Mouse (Mus musculus) C2C12 (cell line): ENCODE measurements around the gene D10Jhu81e. TPM values are rescaled to one million over a fixed set of nuclear protein-coding genes. Genes with fewer than 3 reads are reported as not detected.
"Not testable (repeated sequence)": the region's sequence is repeated elsewhere in the genome, so short reads cannot be mapped to it uniquely, and the experiment has no call there.

Experiments
- H3K27me3 ChIP-seq: one replicate; pipeline ENCODE4 v1.6.1; 2011; ENCODE audit not compliant: control insufficient read depth, insufficient read depth, insufficient read length
- H3K36me3 ChIP-seq: one replicate; pipeline ENCODE4 v1.6.1; 2011; ENCODE audit not compliant: control insufficient read depth, insufficient read depth
- H3K4me3 ChIP-seq: one replicate; pipeline ENCODE4 v1.5.1; 2011; ENCODE audit warnings: mild to moderate bottlenecking, control low read depth; ENCODE audit not compliant: poor library complexity, insufficient read depth, severe bottlenecking
- H3K79me2 ChIP-seq: one replicate; pipeline ENCODE4 v1.6.1; 2011; ENCODE audit not compliant: control insufficient read depth, insufficient read depth
- H3K79me3 ChIP-seq: one replicate; pipeline ENCODE4 v1.6.1; 2011; ENCODE audit warnings: low read depth, control low read depth
- H3ac ChIP-seq: one replicate; pipeline ENCODE3; 2011; ENCODE audit warnings: low read depth; ENCODE audit not compliant: control insufficient read depth, insufficient read length
- CEBPB ChIP-seq: IDR thresholded peaks from one replicate; pipeline ENCODE4 v1.6.1; 2011; ENCODE audit warnings: low read depth, mild to moderate bottlenecking, control low read depth, moderate library complexity
- CTCF ChIP-seq: IDR thresholded peaks from one replicate; pipeline ENCODE4 v1.5.1; 2011; ENCODE audit not compliant: control insufficient read depth, insufficient read depth, insufficient read length
- FOSL1 ChIP-seq: IDR thresholded peaks from one replicate; pipeline ENCODE4 v1.8.0; 2011; ENCODE audit warnings: mild to moderate bottlenecking, low read length; ENCODE audit not compliant: poor library complexity, insufficient read depth, severe bottlenecking
- MAX ChIP-seq: IDR thresholded peaks from one replicate; pipeline ENCODE4 v1.6.1; 2011; ENCODE audit warnings: mild to moderate bottlenecking, control low read depth
- MYOD1 ChIP-seq: IDR thresholded peaks from one replicate; pipeline ENCODE4 v1.6.1; 2011; ENCODE audit warnings: low read depth; ENCODE audit not compliant: control insufficient read depth, insufficient read length
- MYOG ChIP-seq: IDR thresholded peaks from one replicate; pipeline ENCODE4 v1.6.1; 2011; ENCODE audit not compliant: control insufficient read depth, insufficient read length; ENCODE audit errors: extremely low read depth
- USF1 ChIP-seq: IDR thresholded peaks from one replicate; pipeline ENCODE4 v1.6.1; 2011; ENCODE audit warnings: low read depth, mild to moderate bottlenecking, control low read depth, moderate library complexity
- polyA plus RNA-seq: library from polyadenylated mRNA; unstranded; fragments of >200 nt; fragmentation: generic; extraction: Trizol; gene quantifications from one replicate; pipeline ENCODE4 v1.2.1, GENCODE M21; 2012; ENCODE audit warnings: missing spikeins

The D10Jhu81e gene
- polyA plus RNA-seq, 1 experiment = 38.0 TPM

DNA sequence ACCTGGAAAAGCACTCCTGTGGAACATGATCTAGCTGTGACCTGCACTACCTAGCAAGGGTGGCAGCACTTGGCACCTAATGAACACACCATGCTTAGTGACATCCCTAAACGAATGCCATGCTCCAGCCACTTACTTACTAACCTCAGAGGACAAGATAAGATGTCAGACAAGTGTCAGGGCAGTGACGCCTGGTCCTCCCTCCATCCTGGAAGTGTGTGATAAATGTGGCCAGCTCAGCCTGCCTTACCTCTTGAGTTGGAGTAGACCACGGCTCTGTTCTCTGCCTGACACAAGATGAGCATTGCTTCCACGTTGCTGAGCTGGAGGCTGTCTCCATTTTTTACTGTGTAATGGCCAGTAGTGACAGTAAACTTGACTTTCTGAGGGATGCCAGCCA, 31.6 kb upstream of the D10Jhu81e start:
- H3K79me3 ChIP-seq = no peaks in the 10 kb centered on the region
- H3K4me3 ChIP-seq = no peak overlapping the region
- H3K27me3 ChIP-seq = no peaks in the 10 kb centered on the region
- H3ac ChIP-seq = no peak overlapping the region
- TF ChIP-seq USF1 (no peak), CEBPB (no peak), FOSL1 (no peak), MYOG (no peak), MAX (no peak), CTCF (no peak), MYOD1 (no peak)
- peaks cover 84% of the 10 kb centered on the region for H3K36me3 ChIP-seq
- no peaks in the 10 kb centered on the region for H3K79me2 ChIP-seq

DNA sequence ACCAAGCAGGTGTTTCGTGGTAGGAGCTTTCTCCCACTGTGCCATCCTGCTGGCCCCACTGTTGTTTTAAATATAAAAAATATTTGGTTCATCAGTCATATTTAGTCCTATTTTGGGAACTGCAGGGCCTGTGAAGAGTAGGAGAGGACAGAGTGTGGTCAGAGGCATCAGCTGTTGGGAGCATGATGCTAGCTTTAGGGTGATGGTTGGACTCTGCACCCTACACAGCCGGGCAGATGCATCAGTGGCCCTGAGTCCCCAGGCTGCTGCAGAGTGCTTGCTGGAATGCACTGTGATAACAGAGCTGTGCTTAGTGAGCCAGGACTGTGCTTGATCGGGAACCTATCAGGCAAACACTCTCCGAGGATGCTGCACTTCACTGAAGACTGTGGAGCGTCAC, 23.4 kb upstream of the D10Jhu81e start:
- Histone ChIP-seq H3ac (no peak overlapping the region), H3K79me3 (no peaks in the 10 kb centered on the region), H3K79me2 (no peaks in the 10 kb centered on the region), H3K4me3 (no peak overlapping the region), H3K27me3 (no peaks in the 10 kb centered on the region), H3K36me3 (peaks cover 83% of the 10 kb centered on the region)
- TF ChIP-seq CTCF (no peak), FOSL1 (no peak), CEBPB (no peak), USF1 (no peak), MYOG (no peak), MYOD1 (no peak), MAX (no peak)

DNA sequence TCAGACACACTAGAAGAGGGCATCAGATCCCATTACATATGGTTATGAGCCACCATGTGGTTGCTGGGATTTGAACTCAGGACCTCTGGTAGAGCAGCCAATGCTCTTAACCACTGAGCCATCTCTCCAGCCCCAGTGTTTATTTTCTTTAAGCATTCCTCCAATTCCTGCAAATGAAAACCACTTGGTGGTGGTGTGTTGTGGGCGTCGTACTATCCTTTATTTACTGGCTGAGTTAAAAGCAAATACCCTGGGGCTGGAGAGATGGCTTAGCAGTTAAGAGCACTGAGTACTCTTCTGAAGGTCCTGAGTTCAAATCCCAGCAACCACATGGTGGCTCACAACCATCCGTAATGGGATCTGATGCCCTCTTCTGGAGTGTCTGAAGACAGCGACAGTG, 16.5 kb upstream of the D10Jhu81e start:
- H3K79me2 ChIP-seq = peaks cover 25% of the 10 kb centered on the region
- peaks cover 19% of the 10 kb centered on the region for H3K79me3 ChIP-seq
- not testable (repeated sequence) for H3ac ChIP-seq, H3K4me3 ChIP-seq, H3K27me3 ChIP-seq
- peaks cover 47% of the 10 kb centered on the region for H3K36me3 ChIP-seq

DNA sequence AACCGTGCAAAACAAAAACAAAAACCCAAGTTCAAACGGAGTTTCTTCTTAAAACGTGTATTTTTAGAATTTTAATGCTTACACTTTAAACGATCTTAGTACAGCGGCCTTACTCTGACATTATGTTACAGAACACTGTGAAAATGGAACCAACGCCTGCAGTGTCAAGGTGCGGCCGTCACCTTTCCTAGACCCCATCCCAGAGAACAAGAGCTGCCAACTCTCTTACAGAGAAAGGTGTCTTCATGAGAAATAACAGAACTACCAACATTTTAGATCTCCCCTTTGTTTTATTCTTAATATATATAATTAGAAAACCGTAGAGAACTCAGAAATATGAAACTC, 15.8 kb upstream of the D10Jhu81e start:
- Histone ChIP-seq H3ac (peak overlapping the region; percentile 25), H3K79me3 (peaks cover 19% of the 10 kb centered on the region), H3K27me3 (no peaks in the 10 kb centered on the region), H3K36me3 (peaks cover 50% of the 10 kb centered on the region), H3K4me3 (peak overlapping the region; percentile 99), H3K79me2 (peaks cover 25% of the 10 kb centered on the region)
- no peak for TF ChIP-seq CEBPB
- no peak for TF ChIP-seq CTCF
- TF ChIP-seq MYOG = no peak
- no peak for TF ChIP-seq MYOD1
- no peak for TF ChIP-seq FOSL1
- TF ChIP-seq USF1 = no peak
- TF ChIP-seq MAX = no peak

DNA sequence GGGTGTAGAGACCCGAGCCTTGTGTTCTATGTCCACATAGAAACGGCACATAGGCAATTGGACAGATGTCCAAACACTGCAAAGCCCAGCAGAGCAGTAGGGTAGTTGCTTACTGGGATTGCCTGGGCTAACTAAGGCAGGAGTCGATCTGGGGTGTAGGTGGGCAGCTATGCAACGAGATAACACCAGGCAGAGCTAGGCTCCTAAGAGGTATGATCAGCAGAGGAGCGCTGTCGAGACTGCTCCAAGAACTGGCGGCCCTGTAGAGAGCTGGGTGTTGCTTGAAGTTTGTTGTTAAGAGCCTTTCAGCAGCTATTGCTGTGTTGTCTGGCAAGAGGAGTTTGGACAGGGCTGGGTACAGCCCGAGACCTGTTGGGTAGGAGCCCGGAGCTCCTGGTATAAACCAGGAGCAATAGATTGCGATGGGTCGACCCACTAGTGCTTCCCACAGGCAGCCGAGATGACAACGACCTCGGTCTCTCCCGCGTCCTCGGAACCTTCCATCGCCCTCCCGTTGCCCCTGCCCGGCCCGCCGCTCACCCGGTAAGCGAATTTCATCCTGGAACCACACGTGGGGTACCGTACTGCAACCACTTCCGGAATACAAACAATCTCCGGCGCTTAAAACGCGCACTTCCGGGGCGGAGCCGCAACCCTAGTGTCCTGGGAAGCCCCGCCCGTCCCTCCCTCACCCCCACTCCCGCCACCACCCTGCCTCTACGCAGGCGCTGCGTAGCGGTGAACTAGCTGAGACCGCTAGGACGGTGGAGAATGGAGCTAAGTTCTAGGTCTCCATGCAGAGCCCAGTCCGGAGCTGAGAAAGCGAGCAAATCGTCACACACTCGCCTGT, 15.2 kb upstream of the D10Jhu81e start, which contains the start of gene Pwp2:
Gene Pwp2, minus strand, starts transcription at position 619 of the 850 bp plus-strand sequence.
- Histone ChIP-seq H3K79me2 (peaks cover 25% of the 10 kb centered on the region), H3K4me3 (peak within 1 kb of the TSS; percentile 99), H3K36me3 (peaks cover 56% of the 10 kb centered on the region), H3K27me3 (no peaks in the 10 kb centered on the region), H3K79me3 (peaks cover 19% of the 10 kb centered on the region), H3ac (peak within 1 kb of the TSS; percentile 61)
- TF ChIP-seq FOSL1 (no peak), MAX (peak; percentile 94)

DNA sequence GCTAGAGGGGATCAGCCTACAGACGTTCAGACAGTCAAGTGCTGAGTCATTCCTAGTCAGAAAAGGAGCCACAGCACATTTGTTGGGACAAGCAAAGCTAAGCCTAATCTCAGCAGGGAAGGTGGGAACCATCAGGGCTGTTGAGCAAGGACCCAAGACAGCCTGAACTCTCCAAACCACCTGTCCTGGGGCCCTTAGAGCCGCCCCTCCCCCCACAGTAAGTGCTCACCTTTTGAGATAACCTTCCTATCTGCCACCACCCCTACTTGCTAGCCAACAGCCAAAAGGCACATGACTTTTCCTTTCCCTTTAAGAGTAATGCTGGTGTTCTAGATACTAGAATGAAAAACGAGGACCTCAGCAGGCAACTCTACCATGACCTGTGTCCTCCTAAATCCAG, 14.0 kb upstream of the D10Jhu81e start:
- Histone ChIP-seq H3K79me2 (peaks cover 25% of the 10 kb centered on the region), H3K36me3 (peaks cover 58% of the 10 kb centered on the region), H3K4me3 (no peak overlapping the region), H3K27me3 (no peaks in the 10 kb centered on the region), H3K79me3 (peaks cover 19% of the 10 kb centered on the region), H3ac (no peak overlapping the region)
- no peak for TF ChIP-seq MAX
- no peak for TF ChIP-seq CEBPB
- no peak for TF ChIP-seq MYOD1
- no peak for TF ChIP-seq USF1
- no peak for TF ChIP-seq CTCF
- no peak for TF ChIP-seq MYOG
- TF ChIP-seq FOSL1 = no peak
